ENCODE assay signal across 10 mouse cellular contexts in the genomic region with DNA sequence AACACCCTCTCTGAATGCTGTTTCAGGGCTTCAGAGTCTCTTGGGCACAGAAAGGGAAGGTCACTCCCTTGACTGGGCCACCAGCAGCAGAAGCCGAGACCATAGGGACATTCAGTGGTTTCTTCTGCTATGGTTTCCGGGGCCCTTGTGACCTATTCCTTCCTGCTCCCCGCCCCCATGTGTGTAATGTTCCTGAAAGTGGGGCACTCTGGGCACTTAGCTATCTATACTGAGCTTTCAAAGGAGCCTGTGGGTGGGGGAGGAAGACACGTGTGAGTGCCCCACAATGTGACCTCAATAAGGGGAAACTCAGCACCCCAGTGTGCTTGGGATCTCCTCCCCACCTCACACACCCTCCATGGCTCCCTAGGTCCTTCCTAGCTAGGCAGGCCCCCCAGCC. TPM values are rescaled to one million over a fixed set of nuclear protein-coding genes. Genes with fewer than 3 reads are reported as not detected.
DNase-seq lines count a peak whose midpoint lies in the region; ATAC-seq and TF ChIP-seq lines count a peak whose summit lies in the region.
"Had no signal": no experiment of that assay in that cellular context is flagged by ENCODE, and none has a peak within 500 bp of the region (broad histone marks: within the 10 kb centered on the region; RNA-seq: fewer than 3 reads in every experiment).

No protein-coding gene starts in this region.

- no peaks in the 10 kb centered on the region for H3K9me3 ChIP-seq in G1E (replicated peaks)
- no peaks in the 10 kb centered on the region for H3K9me3 ChIP-seq in liver, postnatal 0 days (ENCODE audit: low read length)
- H3K9me3 ChIP-seq: embryonic facial prominence, embryonic 12.5 days had no signal

- no peaks in the 10 kb centered on the region for H3K36me3 ChIP-seq in kidney, adult 2 months (ENCODE audit: control insufficient read depth, insufficient read depth, low read length)
- H3K36me3 ChIP-seq in G1E (replicated peaks), result peaks cover 8% of the 10 kb centered on the region
- no peaks in the 10 kb centered on the region for H3K36me3 ChIP-seq in liver, postnatal 0 days (replicated peaks; ENCODE audit: insufficient read depth, low read length)
- H3K36me3 ChIP-seq in splenic B cell, adult 2 months (ENCODE audit: control insufficient read depth, insufficient read depth, low read length, poor library complexity, severe bottlenecking), result no peaks in the 10 kb centered on the region
- H3K36me3 ChIP-seq: embryonic facial prominence, embryonic 12.5 days had no signal

- WGBS in kidney, adult 2 months, result 77% methylated on average over 4 of the region's 4 CpGs
- 31% methylated on average over 4 of the region's 4 CpGs for WGBS in liver, postnatal 0 days (ENCODE audit: insufficient replicate concordance)

- no peak for TF ChIP-seq POLR2A in kidney, adult 2 months (IDR thresholded peaks at IDR 0.05; ENCODE audit: low read depth, low read length)

- DNase-seq in kidney, adult 2 months, result peak; percentile 46
- DNase-seq in kidney, adult 18-20 months, result no peak
- DNase-seq in G1E (ENCODE audit: low spot score), result peak; percentile 46
- DNase-seq in liver, postnatal 0 days, result peak; percentile 68
- peak; percentile 82 for DNase-seq in splenic B cell, adult 2 months (ENCODE audit: low read depth, low spot score)
- no peak for DNase-seq in retina, embryonic 14.5 days (ENCODE audit: low spot score)
- DNase-seq in kidney, adult 8-10 months, result no peak
- DNase-seq in cerebellum, postnatal 25 days, result no peak

- H3K4me2 ChIP-seq in liver, postnatal 0 days (ENCODE audit: low read depth, low read length), result peak overlapping the region; percentile 32
- H3K4me2 ChIP-seq: embryonic facial prominence, embryonic 12.5 days had no signal

- no peaks in the 10 kb centered on the region for H3K27me3 ChIP-seq in kidney, adult 2 months (replicated peaks; ENCODE audit: control insufficient read depth, insufficient read depth, low read length)
- peaks cover 10% of the 10 kb centered on the region; the same call in 1 of the 2 replicates for H3K27me3 ChIP-seq in G1E (ENCODE audit: insufficient read depth, low read length)
- no peaks in the 10 kb centered on the region for H3K27me3 ChIP-seq in liver, postnatal 0 days (ENCODE audit: insufficient read depth, low read length)
- no peaks in the 10 kb centered on the region for H3K27me3 ChIP-seq in splenic B cell, adult 2 months (ENCODE audit: control insufficient read depth, insufficient read depth, low read length, poor library complexity, severe bottlenecking)

- no peak for TF ChIP-seq CTCF in kidney, adult 2 months (conservative IDR thresholded peaks at IDR 0.05; ENCODE audit: insufficient read depth, insufficient read length, low read depth, low read length)
- TF ChIP-seq CTCF in G1E (IDR thresholded peaks at IDR 0.05; ENCODE audit: low read depth, low read length), result no peak
- TF ChIP-seq CTCF in liver, postnatal 0 days (IDR thresholded peaks at IDR 0.05; ENCODE audit: low read depth), result no peak

- TF ChIP-seq EP300 in liver, postnatal 0 days (IDR thresholded peaks at IDR 0.05; ENCODE audit: low read depth), result no peak; the same call in 1 of the 2 replicates

- peak; percentile 32 for ATAC-seq in G1E (ENCODE audit: extremely low read depth, insufficient number of reproducible peaks, low FRiP score, poor library complexity, severe bottlenecking)
- peak; percentile 22; the same call in 1 of the 2 replicates for ATAC-seq in liver, postnatal 0 days

- H3K9ac ChIP-seq in liver, postnatal 0 days (replicated peaks), result no peak overlapping the region; the same call in 1 of the 2 replicates
- H3K9ac ChIP-seq: embryonic facial prominence, embryonic 12.5 days had no signal

- no peak overlapping the region for H3K4me3 ChIP-seq in kidney, adult 2 months (ENCODE audit: insufficient read depth, low read depth, low read length)
- H3K4me3 ChIP-seq in G1E (ENCODE audit: low read depth, low read length), result no peak overlapping the region; the same call in 1 of the 2 replicates
- H3K4me3 ChIP-seq in liver, postnatal 0 days (ENCODE audit: low read depth, low read length), result no peak overlapping the region
- H3K4me3 ChIP-seq: embryonic facial prominence, embryonic 12.5 days had no signal

- no peaks in the 10 kb centered on the region for H3K4me1 ChIP-seq in kidney, adult 2 months (ENCODE audit: control insufficient read depth, insufficient read depth, low read length)
- H3K4me1 ChIP-seq in G1E (ENCODE audit: insufficient read depth, low read depth, low read length), result peaks cover 93% of the 10 kb centered on the region
- H3K4me1 ChIP-seq in liver, postnatal 0 days (ENCODE audit: insufficient read depth), result peaks cover 57% of the 10 kb centered on the region

- no peak overlapping the region for H3K27ac ChIP-seq in kidney, adult 2 months (ENCODE audit: insufficient read depth, low read depth, low read length)
- H3K27ac ChIP-seq in liver, postnatal 0 days (ENCODE audit: low read depth), result peak overlapping the region; percentile 78
- H3K27ac ChIP-seq: embryonic facial prominence, embryonic 12.5 days had no signal

RNA-seq across cellular contexts. Expression of gene Mast3, which starts 1.7 kb away (rescaled TPM):
- polyA plus RNA-seq in kidney, adult 2 months (2012; rRNA removed), result 25.3 and 27.4 TPM in 2 replicates
- total RNA-seq in G1E (2014; fragmentation: Nextera tagmentation) (79.8 and 104 TPM in 2 replicates), G1E (2017) (15.7 and 18.9 TPM in 2 replicates)
- polyA plus RNA-seq in G1E (2012), result 323 and 357 TPM in 2 replicates
- 5.2 and 6.0 TPM in 2 replicates for polyA plus RNA-seq in liver, postnatal 0 days (2015; fragmentation: Nextera tagmentation; extraction: Ambion mirVana)

RNA-seq across cellular contexts. Expression of gene Il12rb1, which starts 1.7 kb away (rescaled TPM):
- 0.42 and 0.48 TPM in 2 replicates for polyA plus RNA-seq in kidney, adult 2 months (2012; rRNA removed)
- 1.9 and 2.7 TPM in 2 replicates for total RNA-seq in G1E (2014; fragmentation: Nextera tagmentation)
- 2.3 and 3.1 TPM in 2 replicates for total RNA-seq in G1E (2017)
- 4.6 and 5.6 TPM in 2 replicates for polyA plus RNA-seq in G1E (2012)
- polyA plus RNA-seq in liver, postnatal 0 days (2015; fragmentation: Nextera tagmentation; extraction: Ambion mirVana), result 0.19 and 0.25 TPM in 2 replicates
- total RNA-seq: adrenal gland, postnatal 36 days had no signal
- polyA plus RNA-seq: embryonic facial prominence, embryonic 12.5 days had no signal

RNA-seq across cellular contexts. Expression of gene Pik3r2, which starts 30.0 kb away (rescaled TPM):
- polyA plus RNA-seq in kidney, adult 2 months (2012; rRNA removed), result 60.5 and 94.7 TPM in 2 replicates
- total RNA-seq in G1E (2014; fragmentation: Nextera tagmentation) (7.1 and 16.3 TPM in 2 replicates), G1E (2017) (11.8 and 13.3 TPM in 2 replicates)
- polyA plus RNA-seq in G1E (2012), result 55.0 and 68.8 TPM in 2 replicates
- 8.9 and 9.0 TPM in 2 replicates for polyA plus RNA-seq in liver, postnatal 0 days (2015; fragmentation: Nextera tagmentation; extraction: Ambion mirVana)

RNA-seq across cellular contexts. Expression of gene Arrdc2, which starts 33.0 kb away (rescaled TPM):
- 19.8 and 26.2 TPM in 2 replicates for polyA plus RNA-seq in kidney, adult 2 months (2012; rRNA removed)
- total RNA-seq in G1E (2014; fragmentation: Nextera tagmentation) (7.4 and 19.6 TPM in 2 replicates), G1E (2017) (12.3 and 15.0 TPM in 2 replicates)
- polyA plus RNA-seq in G1E (2012), result 78.9 and 92.7 TPM in 2 replicates
- polyA plus RNA-seq in liver, postnatal 0 days (2015; fragmentation: Nextera tagmentation; extraction: Ambion mirVana), result 6.1 and 6.2 TPM in 2 replicates

RNA-seq across cellular contexts. Expression of gene Mpv17l2, which starts 45.8 kb away (rescaled TPM):
- polyA plus RNA-seq in kidney, adult 2 months (2012; rRNA removed), result 73.4 and 96.3 TPM in 2 replicates
- total RNA-seq in G1E (2014; fragmentation: Nextera tagmentation) (63.1 and 67.1 TPM in 2 replicates), G1E (2017) (13.5 and 13.9 TPM in 2 replicates)
- 89.1 and 101 TPM in 2 replicates for polyA plus RNA-seq in G1E (2012)
- 36.3 and 39.9 TPM in 2 replicates for polyA plus RNA-seq in liver, postnatal 0 days (2015; fragmentation: Nextera tagmentation; extraction: Ambion mirVana)

Comparison
In these comparisons a context has a peak if more than half of its experiments do, and no peak if none do; other contexts are left out.
1. DNase-seq: peak in kidney, adult 2 months (single experiment), G1E (single experiment), liver, postnatal 0 days (single experiment) and splenic B cell, adult 2 months (single experiment); none in kidney, adult 18-20 months (single experiment), retina, embryonic 14.5 days (single experiment), kidney, adult 8-10 months (0 of 2) and cerebellum, postnatal 25 days (0 of 2).
2. RNA of gene Mast3, which starts 1.7 kb away (polyA plus RNA-seq): 323 to 357 TPM in G1E; 25.3 to 27.4 TPM in kidney, adult 2 months and 5.2 to 6.0 TPM in liver, postnatal 0 days; every median in the first group is over 10 times any median in the second.